Mouse (Mus musculus) midbrain, embryonic 16.5 days (tissue): ENCODE data around the gene Usp24. TPM values are rescaled to one million over a fixed set of nuclear protein-coding genes. Genes with fewer than 3 reads are reported as not detected.

Experiments
- ATAC-seq: fragments of 200-750 bp; cut with Nextera tagmentation; 2 replicates; pipeline ENCODE4 v1.8.0; 2017; ENCODE audit warnings: moderate TSS enrichment
- H3K27ac ChIP-seq: fragments of 300-500 bp; sonication (generic); 2 replicates; pipeline ENCODE4 v1.5.1; 2014; ENCODE audit warnings: mild to moderate bottlenecking, low read length, mixed read lengths
- H3K27me3 ChIP-seq: fragments of 300-500 bp; sonication (generic); 2 replicates; pipeline ENCODE4 v1.6.1; 2014; ENCODE audit warnings: low read depth, low read length, mixed read lengths; ENCODE audit not compliant: control insufficient read depth, insufficient read depth
- H3K36me3 ChIP-seq: fragments of 300-500 bp; sonication (generic); 2 replicates; pipeline ENCODE4 v1.6.1; 2014; ENCODE audit warnings: mild to moderate bottlenecking, low read length, moderate library complexity, mixed read lengths; ENCODE audit not compliant: control insufficient read depth, insufficient read depth
- H3K4me1 ChIP-seq: fragments of 300-500 bp; sonication (generic); 2 replicates; pipeline ENCODE4 v1.6.1; 2014; ENCODE audit warnings: mild to moderate bottlenecking, low read length, mixed read lengths; ENCODE audit not compliant: control insufficient read depth, insufficient read depth
- H3K4me2 ChIP-seq: fragments of 300-500 bp; sonication (generic); 2 replicates; pipeline ENCODE4 v1.6.1; 2014; ENCODE audit warnings: mild to moderate bottlenecking, low read length, mixed read lengths
- H3K4me3 ChIP-seq: fragments of 300-500 bp; sonication (generic); 2 replicates; pipeline ENCODE4 v1.5.1; 2014; ENCODE audit warnings: low read depth, mild to moderate bottlenecking, low read length, moderate library complexity, mixed read lengths
- H3K9ac ChIP-seq: fragments of 300-500 bp; sonication (generic); 2 replicates; pipeline ENCODE4 v1.6.1; 2014; ENCODE audit warnings: low read depth, low read length, mixed read lengths
- H3K9me3 ChIP-seq: fragments of 300-500 bp; sonication (generic); replicated peaks from 2 replicates; pipeline ENCODE4 v1.6.1; 2014; ENCODE audit warnings: mild to moderate bottlenecking, low read length, mixed read lengths; ENCODE audit not compliant: control insufficient read depth, poor library complexity, severe bottlenecking
- WGBS: fragments of 180-500 bp; shearing (Covaris S2); extraction: QIAGEN DNeasy Blood & Tissue Kit; methylation state at CpG from one replicate; pipeline ENCODE4 v1.1.7; 2014; 5-methylcytosine and 5-hydroxymethylcytosine counted together
- polyA plus RNA-seq: library from polyadenylated mRNA; unstranded; fragments of >200 nt; fragmentation: Nextera tagmentation; extraction: Ambion mirVana; gene quantifications from 2 replicates; pipeline ENCODE4 v1.2.1, GENCODE M21; 2015

Usp24 gene
- polyA plus RNA-seq, 1 experiment from 2014 or later: 7.6 TPM

DNA sequence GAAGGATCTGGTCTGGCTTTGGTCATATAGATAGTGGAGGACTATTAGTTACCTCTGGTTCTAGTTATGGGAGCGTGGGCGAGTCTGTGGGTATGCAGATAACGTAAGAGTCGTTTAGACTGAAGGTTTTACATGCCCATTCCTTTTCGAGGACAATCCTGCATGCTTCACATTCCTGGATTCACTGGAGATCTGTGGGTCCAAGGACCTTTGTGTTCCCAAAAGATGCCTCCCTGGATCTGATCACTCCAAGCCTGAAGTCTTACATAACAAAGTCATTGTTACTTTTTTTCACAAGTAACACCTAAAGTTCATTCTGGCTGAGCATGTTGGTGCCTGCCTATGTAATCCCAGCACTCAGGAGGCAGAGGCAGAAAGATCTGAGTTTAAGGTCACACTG lies 65.1 kb downstream of the Usp24 start:
- ATAC-seq: no peak
- no peaks in the 10 kb centered on the region for H3K27me3 ChIP-seq
- no peak overlapping the region for H3K9ac ChIP-seq
- WGBS: 93% methylated on average over 5 of the region's 5 CpGs
- no peaks in the 10 kb centered on the region for H3K9me3 ChIP-seq
- H3K4me3 ChIP-seq: no peak overlapping the region
- H3K27ac ChIP-seq: no peak overlapping the region
- peaks cover 35% of the 10 kb centered on the region for H3K36me3 ChIP-seq
- no peak overlapping the region for H3K4me2 ChIP-seq
- H3K4me1 ChIP-seq: no peaks in the 10 kb centered on the region

DNA sequence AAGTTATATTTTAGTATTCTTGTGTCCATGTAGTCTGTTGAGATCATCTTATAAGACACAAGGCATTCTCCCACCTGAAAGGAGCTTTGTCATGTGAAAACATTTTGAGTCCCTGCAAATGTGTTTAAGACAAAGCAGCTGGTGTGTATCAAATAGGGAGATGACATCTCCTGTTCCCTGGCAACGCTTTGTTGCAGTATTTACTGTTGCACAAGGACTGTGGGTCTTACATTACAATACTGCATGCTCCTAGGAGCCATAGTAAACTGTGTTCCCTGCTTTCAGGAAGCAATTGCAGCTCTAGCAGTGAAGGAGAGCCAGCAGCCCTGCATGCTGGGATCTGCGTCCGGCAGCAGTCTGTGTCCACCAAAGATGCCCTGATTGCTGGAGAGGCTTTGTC lies 73.9 kb downstream of the Usp24 start:
- Histone ChIP-seq H3K27me3 (no peaks in the 10 kb centered on the region), H3K4me1 (no peaks in the 10 kb centered on the region), H3K9me3 (no peaks in the 10 kb centered on the region), H3K9ac (no peak overlapping the region), H3K4me2 (no peak overlapping the region), H3K27ac (no peak overlapping the region), H3K4me3 (no peak overlapping the region), H3K36me3 (peaks cover 50% of the 10 kb centered on the region)
- WGBS: 59% methylated on average over 3 of the region's 3 CpGs
- no peak for ATAC-seq

DNA sequence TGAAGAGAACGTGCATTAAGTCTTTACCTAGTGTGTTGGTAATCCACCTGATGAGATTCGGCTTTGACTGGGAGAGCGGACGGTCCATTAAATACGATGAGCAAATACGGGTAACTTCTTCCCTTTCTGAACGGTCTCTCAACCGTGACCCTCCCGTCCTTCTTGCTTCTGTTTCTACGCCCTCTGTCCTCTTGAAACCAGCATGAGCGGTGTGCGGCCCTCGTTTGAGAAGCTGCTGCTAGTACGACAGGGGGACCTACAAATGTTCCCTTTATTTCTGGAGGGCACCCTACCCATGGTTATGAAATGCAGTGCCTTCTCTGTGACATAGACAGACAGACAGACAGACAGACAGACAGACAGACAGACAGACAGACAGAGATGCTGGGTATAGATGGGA lies 93.6 kb downstream of the Usp24 start:
- Histone ChIP-seq H3K9ac (no peak overlapping the region), H3K4me3 (no peak overlapping the region), H3K27me3 (no peaks in the 10 kb centered on the region), H3K27ac (no peak overlapping the region), H3K4me1 (no peaks in the 10 kb centered on the region), H3K36me3 (peaks cover 45% of the 10 kb centered on the region), H3K4me2 (no peak overlapping the region), H3K9me3 (no peaks in the 10 kb centered on the region)
- 82% methylated on average over 14 of the region's 14 CpGs for WGBS
- no peak for ATAC-seq

DNA sequence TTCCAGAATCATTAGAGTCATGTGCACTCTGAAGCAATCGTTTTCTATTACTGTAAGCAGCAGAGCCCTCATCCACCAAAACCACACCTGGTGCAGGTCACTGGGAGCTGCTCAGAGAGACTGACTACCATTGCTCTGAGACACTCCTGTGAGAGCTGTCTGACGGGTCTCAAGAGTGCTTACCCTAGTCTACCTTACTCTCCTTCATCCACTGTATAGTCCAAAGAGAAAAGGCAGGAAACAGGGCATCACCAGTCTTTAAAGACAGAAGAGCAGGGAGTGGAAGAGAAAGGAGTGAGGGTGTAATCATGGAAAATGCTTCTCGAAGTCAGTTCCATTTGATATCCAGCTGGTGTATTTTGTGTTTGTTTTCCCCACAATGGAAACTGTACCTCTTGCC lies 103.2 kb downstream of the Usp24 start:
- ATAC-seq: no peak
- no peak overlapping the region for H3K4me3 ChIP-seq

DNA sequence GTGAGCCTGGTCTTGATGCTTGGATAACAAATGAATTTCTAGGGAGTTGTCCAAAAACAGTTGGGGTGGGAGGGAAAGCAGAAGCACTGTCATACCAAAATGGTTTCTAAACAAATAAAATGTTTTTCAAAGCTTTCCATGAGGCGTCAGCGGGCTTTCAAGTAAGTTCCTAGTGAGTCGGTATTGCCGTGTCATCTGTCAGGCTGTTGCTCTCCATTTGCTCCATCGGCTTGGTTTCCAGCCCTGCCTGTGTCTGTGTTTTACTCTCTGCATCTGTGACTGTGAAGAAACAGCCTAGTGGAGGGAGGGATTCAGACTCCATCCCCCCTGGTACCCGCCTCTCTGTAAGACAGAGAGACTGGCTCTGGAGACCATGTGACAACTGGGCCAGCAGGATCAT lies 103.8 kb downstream of the Usp24 start:
- Histone ChIP-seq H3K36me3 (peaks cover 37% of the 10 kb centered on the region), H3K4me1 (no peaks in the 10 kb centered on the region), H3K4me2 (no peak overlapping the region), H3K27ac (no peak overlapping the region), H3K9ac (no peak overlapping the region), H3K27me3 (no peaks in the 10 kb centered on the region), H3K4me3 (no peak overlapping the region), H3K9me3 (no peaks in the 10 kb centered on the region)
- ATAC-seq: no peak
- WGBS: 84% methylated on average over 6 of the region's 6 CpGs

More for the DNA sequence above, 103.2 kb downstream of the Usp24 start:
- Histone ChIP-seq H3K4me2 (no peak overlapping the region), H3K27me3 (no peaks in the 10 kb centered on the region), H3K9me3 (no peaks in the 10 kb centered on the region), H3K9ac (no peak overlapping the region), H3K4me1 (no peaks in the 10 kb centered on the region), H3K36me3 (peaks cover 32% of the 10 kb centered on the region), H3K27ac (no peak overlapping the region)
- 92% methylated on average over 3 of the region's 3 CpGs for WGBS

DNA sequence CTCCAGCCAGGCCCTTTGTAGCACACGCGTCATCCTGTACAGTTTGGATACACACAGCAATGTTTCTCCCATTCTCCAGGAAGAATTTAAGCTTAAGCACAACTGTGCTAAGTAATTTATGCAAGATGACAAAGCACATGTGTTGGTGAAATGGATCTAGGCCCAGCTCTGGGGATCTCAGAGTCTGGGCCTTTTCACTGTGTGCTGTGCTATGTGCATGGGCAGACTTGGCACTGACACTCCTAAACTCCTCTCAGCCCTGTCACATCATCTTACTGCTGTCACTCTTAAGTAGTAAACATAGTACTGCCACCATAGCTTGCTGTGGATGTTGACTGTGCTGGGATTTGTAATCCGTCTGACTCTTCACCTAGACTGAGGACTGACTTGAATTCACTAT lies 106.6 kb downstream of the Usp24 start:
- Histone ChIP-seq H3K9ac (no peak overlapping the region), H3K9me3 (no peaks in the 10 kb centered on the region), H3K36me3 (peaks cover 45% of the 10 kb centered on the region), H3K4me3 (no peak overlapping the region), H3K4me2 (no peak overlapping the region), H3K27me3 (no peaks in the 10 kb centered on the region), H3K4me1 (no peaks in the 10 kb centered on the region), H3K27ac (no peak overlapping the region)
- WGBS: 93% methylated on average over 3 of the region's 3 CpGs
- ATAC-seq: no peak

DNA sequence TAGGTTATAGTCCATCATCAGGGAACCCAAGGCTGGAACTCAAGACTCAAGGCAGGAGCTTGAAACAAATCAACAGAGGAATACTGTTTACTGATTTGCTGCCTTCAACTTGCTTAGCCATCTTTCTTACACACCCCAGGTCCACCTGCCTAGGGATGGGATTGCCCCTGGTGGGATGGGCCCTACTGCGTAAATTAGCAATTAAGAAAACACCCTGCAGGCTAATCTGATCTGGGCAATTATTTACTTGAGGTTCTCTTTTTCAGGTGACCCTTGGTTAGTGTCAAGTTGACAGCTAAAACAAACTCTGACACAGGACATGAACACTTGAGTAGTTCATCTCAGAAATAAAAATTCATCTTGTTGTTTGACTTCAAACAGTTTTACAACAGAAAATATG lies 108.5 kb downstream of the Usp24 start:
- no peak overlapping the region for H3K9ac ChIP-seq
- H3K4me3 ChIP-seq: no peak overlapping the region
- ATAC-seq: no peak
- H3K4me2 ChIP-seq: no peak overlapping the region
- H3K27me3 ChIP-seq: no peaks in the 10 kb centered on the region
- no peak overlapping the region for H3K27ac ChIP-seq
- 88% methylated on average over 1 of the region's 1 CpGs for WGBS
- H3K9me3 ChIP-seq: no peaks in the 10 kb centered on the region
- no peaks in the 10 kb centered on the region for H3K4me1 ChIP-seq
- peaks cover 37% of the 10 kb centered on the region for H3K36me3 ChIP-seq

DNA sequence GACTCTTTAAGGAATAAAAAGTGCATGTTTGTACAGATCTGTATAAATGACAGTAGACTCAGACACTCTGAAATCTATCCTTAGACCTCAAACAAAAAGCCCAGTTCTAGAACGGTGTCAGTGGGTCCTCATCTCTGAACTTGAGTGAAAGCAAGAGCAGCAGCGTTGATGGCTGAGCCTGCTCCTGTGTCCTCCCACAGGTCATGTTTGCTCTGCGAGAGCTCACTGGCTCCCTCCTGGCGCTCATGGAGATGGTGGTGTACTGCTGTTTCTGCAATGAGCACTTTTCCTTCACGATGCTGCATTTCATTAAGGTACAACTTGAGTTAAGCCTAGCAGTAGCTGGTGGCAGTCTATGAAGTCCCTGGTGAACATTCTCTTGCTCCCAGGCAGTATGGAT lies 110.3 kb downstream of the Usp24 start:
- Histone ChIP-seq H3K4me3 (no peak overlapping the region), H3K4me1 (no peaks in the 10 kb centered on the region), H3K4me2 (no peak overlapping the region), H3K36me3 (peaks cover 39% of the 10 kb centered on the region), H3K27me3 (no peaks in the 10 kb centered on the region), H3K9ac (no peak overlapping the region), H3K9me3 (no peaks in the 10 kb centered on the region), H3K27ac (no peak overlapping the region)
- 61% methylated on average over 5 of the region's 5 CpGs for WGBS
- ATAC-seq: no peak

DNA sequence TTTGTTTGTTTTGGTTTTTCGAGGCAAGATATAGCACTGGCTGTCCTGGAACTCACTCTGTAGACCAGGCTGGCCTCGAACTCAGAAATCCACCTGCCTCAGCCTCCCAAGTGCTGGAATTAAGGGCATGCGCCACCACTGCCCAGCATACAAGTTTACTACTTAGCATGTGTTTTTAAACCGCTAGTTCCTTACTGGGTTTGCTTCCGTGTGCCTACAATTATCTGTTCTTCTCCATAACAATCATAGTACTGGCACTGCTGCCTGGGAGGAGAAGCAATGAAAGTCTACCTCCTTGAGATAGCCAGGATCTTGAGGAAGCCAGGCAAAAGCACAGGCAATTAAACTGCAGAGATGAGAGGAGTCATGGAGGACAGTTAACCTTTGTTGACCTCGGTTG lies 112.6 kb downstream of the Usp24 start:
- no peak overlapping the region for H3K4me2 ChIP-seq
- no peak overlapping the region for H3K27ac ChIP-seq
- 96% methylated on average over 6 of the region's 6 CpGs for WGBS
- H3K4me3 ChIP-seq: no peak overlapping the region
- no peaks in the 10 kb centered on the region for H3K4me1 ChIP-seq
- H3K9ac ChIP-seq: no peak overlapping the region
- no peak for ATAC-seq
- no peaks in the 10 kb centered on the region for H3K9me3 ChIP-seq
- no peaks in the 10 kb centered on the region for H3K27me3 ChIP-seq
- peaks cover 44% of the 10 kb centered on the region for H3K36me3 ChIP-seq

GRCm38 (mm10) chr4:106429106-106429505 lies 113.1 kb downstream of the Usp24 start:
- H3K36me3 ChIP-seq: peaks cover 44% of the 10 kb centered on the region
- no peak overlapping the region for H3K9ac ChIP-seq
- no peak overlapping the region for H3K27ac ChIP-seq
- no peaks in the 10 kb centered on the region for H3K9me3 ChIP-seq
- WGBS: 87% methylated on average over 7 of the region's 7 CpGs
- no peak overlapping the region for H3K4me2 ChIP-seq
- H3K4me1 ChIP-seq: no peaks in the 10 kb centered on the region
- ATAC-seq: no peak
- no peak overlapping the region for H3K4me3 ChIP-seq
- no peaks in the 10 kb centered on the region for H3K27me3 ChIP-seq
